Mouse (Mus musculus) stomach, postnatal 0 days (tissue): ENCODE measurements around the gene Zap70. TPM values are rescaled to one million over a fixed set of nuclear protein-coding genes. Genes with fewer than 3 reads are reported as not detected.

Source experiments
- ATAC-seq: fragments of 200-750 bp; cut with Nextera tagmentation; 2 replicates; pipeline ENCODE4 v1.8.0; 2017; ENCODE audit not compliant: low FRiP score, low TSS enrichment
- DNase-seq: peaks from one replicate; pipeline ENCODE4 v3.0.0-alpha.2; 2016; ENCODE audit warnings: low spot score
- H3K27ac ChIP-seq: fragments of 300-500 bp; sonication (generic); replicated peaks from 2 replicates; pipeline ENCODE4 v1.5.1; 2014; ENCODE audit warnings: mild to moderate bottlenecking, control low read depth
- H3K27me3 ChIP-seq: fragments of 300-500 bp; sonication (generic); 2 replicates; pipeline ENCODE4 v1.6.1; 2014; ENCODE audit warnings: low read length; ENCODE audit not compliant: control insufficient read depth, insufficient read depth
- H3K36me3 ChIP-seq: fragments of 300-500 bp; sonication (generic); 2 replicates; pipeline ENCODE4 v1.6.1; 2014; ENCODE audit warnings: low read length, mixed read lengths; ENCODE audit not compliant: control insufficient read depth, insufficient read depth
- H3K4me1 ChIP-seq: fragments of 300-500 bp; sonication (generic); replicated peaks from 2 replicates; pipeline ENCODE4 v1.6.1; 2014; ENCODE audit warnings: antibody characterized with exemption; ENCODE audit not compliant: control insufficient read depth, insufficient read depth
- H3K4me2 ChIP-seq: fragments of 300-500 bp; sonication (generic); replicated peaks from 2 replicates; pipeline ENCODE4 v1.6.1; 2014; ENCODE audit warnings: low read depth, mild to moderate bottlenecking, control low read depth, moderate library complexity
- H3K4me3 ChIP-seq: fragments of 300-500 bp; sonication (generic); 2 replicates; pipeline ENCODE4 v1.5.1; 2014; ENCODE audit warnings: low read depth, low read length, control low read depth
- H3K9ac ChIP-seq: fragments of 300-500 bp; sonication (generic); 2 replicates; pipeline ENCODE4 v1.6.1; 2014; ENCODE audit warnings: mild to moderate bottlenecking, low read length, control low read depth, mixed read lengths
- H3K9me3 ChIP-seq: fragments of 300-500 bp; sonication (generic); 2 replicates; pipeline ENCODE4 v1.6.1; 2016; ENCODE audit warnings: low read length; ENCODE audit not compliant: control insufficient read depth
- CTCF ChIP-seq: IDR thresholded peaks from 2 replicates; pipeline ENCODE4 v1.5.1; 2016; ENCODE audit warnings: antibody characterized with exemption, low read depth, mild to moderate bottlenecking, moderate library complexity
- EP300 ChIP-seq: optimal IDR thresholded peaks from 2 replicates; pipeline ENCODE3; 2016; ENCODE audit warnings: antibody characterized with exemption
- WGBS: fragments of 180-500 bp; shearing (Covaris S2); extraction: QIAGEN DNeasy Blood & Tissue Kit; methylation state at CpG from one replicate; pipeline ENCODE4 v1.1.7; 2014; 5-methylcytosine and 5-hydroxymethylcytosine counted together
- polyA plus RNA-seq: library from polyadenylated mRNA; unstranded; fragments of >200 nt; fragmentation: Nextera tagmentation; extraction: Ambion mirVana; gene quantifications from 2 replicates; pipeline ENCODE4 v1.2.1, GENCODE M21; 2015

The Zap70 gene
- polyA plus RNA-seq, 1 experiment from 2014 or later = 0.25 TPM

DNA sequence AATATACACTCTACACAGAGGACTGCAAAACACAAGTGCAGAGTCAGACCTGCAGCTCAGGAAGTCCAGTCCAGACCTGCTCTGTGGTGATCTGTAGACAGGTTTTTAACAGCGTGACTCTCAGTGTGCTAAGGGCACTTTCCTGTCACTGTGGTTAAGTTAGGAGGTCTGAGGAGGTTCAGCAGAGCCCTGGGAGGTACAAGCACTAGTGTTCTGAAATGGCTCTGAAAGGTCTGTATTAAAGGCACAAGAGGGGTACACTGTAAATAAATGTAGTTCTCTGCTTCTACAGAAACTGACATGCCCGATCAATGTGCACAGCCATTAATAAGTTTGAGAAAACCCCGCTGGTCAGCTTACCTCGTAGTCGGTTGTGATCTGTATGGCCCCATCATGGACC, 62.8 kb downstream of the Zap70 start:
- no peak overlapping the region for H3K27ac ChIP-seq
- H3K9ac ChIP-seq = no peak overlapping the region
- DNase-seq = no peak
- no peak overlapping the region for H3K4me3 ChIP-seq
- TF ChIP-seq EP300 (no peak), CTCF (no peak)
- no peaks in the 10 kb centered on the region for H3K4me1 ChIP-seq
- 90% methylated on average over 5 of the region's 5 CpGs for WGBS
- no peak for ATAC-seq
- H3K4me2 ChIP-seq = no peak overlapping the region
- H3K9me3 ChIP-seq = no peaks in the 10 kb centered on the region
- H3K36me3 ChIP-seq = peaks cover 35% of the 10 kb centered on the region
- H3K27me3 ChIP-seq = no peaks in the 10 kb centered on the region

DNA sequence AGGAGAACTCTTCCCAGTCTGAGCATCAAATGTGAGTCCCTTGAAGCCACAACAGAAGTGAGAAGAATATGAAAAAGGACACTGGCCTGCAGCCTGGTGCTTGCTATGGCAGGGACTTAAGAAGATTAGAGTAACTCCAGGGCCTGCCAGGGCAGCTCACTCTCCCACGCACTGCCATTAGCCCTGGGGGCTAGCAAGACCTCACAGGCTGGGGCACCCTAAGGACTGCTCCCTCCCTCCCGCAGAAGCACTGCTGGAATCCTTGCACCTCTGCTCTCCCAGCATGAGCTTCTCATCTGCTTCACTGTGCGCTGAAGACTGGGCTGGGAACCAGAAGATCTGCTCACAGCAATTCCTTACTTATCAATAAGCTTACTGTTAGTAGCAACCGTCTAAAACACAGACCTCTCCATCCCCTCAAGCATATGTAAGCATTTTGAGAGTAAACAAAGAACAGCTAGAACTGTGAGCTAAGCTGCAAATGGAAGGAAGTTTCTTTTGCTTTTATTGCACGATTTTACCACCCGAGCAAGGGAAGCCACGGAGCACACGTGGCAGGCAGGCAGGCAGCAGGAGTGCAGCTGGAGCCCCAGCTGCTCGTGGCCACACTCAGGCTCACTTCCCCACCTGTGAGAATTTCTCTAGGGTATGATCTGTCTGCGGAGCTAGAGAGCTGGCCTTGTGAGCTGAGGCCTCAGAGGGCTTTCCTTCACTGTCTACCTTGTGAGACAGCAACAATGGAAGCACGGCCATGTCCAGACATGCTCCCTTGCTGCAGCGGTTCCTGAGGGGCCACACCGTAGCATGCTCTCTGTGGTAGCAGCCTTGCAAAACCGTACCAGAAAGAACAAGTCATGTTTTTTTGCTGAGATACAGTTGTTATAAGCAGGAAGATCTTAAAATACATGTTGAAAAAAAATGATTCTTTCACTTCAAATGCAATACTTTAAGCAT, 69.6 kb downstream of the Zap70 start:
- peak overlapping the region; percentile 53 for H3K27ac ChIP-seq
- no peaks in the 10 kb centered on the region for H3K27me3 ChIP-seq
- TF ChIP-seq EP300 (no peak), CTCF (no peak)
- no peaks in the 10 kb centered on the region for H3K9me3 ChIP-seq
- WGBS = 41% methylated on average over 14 of the region's 14 CpGs
- no peak for DNase-seq
- no peak for ATAC-seq
- no peak overlapping the region for H3K9ac ChIP-seq
- no peak overlapping the region for H3K4me2 ChIP-seq
- H3K36me3 ChIP-seq = peaks cover 30% of the 10 kb centered on the region
- H3K4me3 ChIP-seq = no peak overlapping the region
- H3K4me1 ChIP-seq = 0 out of 2 replicates have a peak, but pooled peaks cover 3% of the 10 kb centered on the region

Other genes starting within 250 kb of the Zap70 start
- gene Cnnm3, start 249.9 kb upstream of the Zap70 start, polyA plus RNA-seq = 1.6 and 2.0 TPM in 2 replicates
- gene Ankrd23, start 224.9 kb upstream of the Zap70 start, polyA plus RNA-seq = 6.1 and 8.5 TPM in 2 replicates
- gene Gm42417, start 222.4 kb upstream of the Zap70 start, polyA plus RNA-seq = 0.28 and 0.33 TPM in 2 replicates
- gene Ankrd39, start 214.4 kb upstream of the Zap70 start, polyA plus RNA-seq = 19.5 and 20.1 TPM in 2 replicates
- gene Sema4c, start 203.4 kb upstream of the Zap70 start, polyA plus RNA-seq = 5.0 and 5.1 TPM in 2 replicates
- gene Fam178b, start 78.6 kb upstream of the Zap70 start, polyA plus RNA-seq = 0.59 and 0.77 TPM in 2 replicates
- 829 and 834 TPM in 2 replicates for gene Cox5b, start 70.3 kb upstream of the Zap70 start, polyA plus RNA-seq
- gene 4933424G06Rik, start 51.6 kb upstream of the Zap70 start, polyA plus RNA-seq = 0.16 TPM in 1 of 2 replicates, not detected in the other
- 60.5 and 62.2 TPM in 2 replicates for gene Actr1b, start 47.4 kb upstream of the Zap70 start, polyA plus RNA-seq
- 6.1 and 6.8 TPM in 2 replicates for gene Tmem131, start 181.9 kb downstream of the Zap70 start, polyA plus RNA-seq